Mouse (Mus musculus): ENCODE results near the gene Gm6525.

GRCm38 (mm10) chr3:84177834-84178233 is 3.9 kb downstream of the Gm6525 start:
- TF ChIP-seq CTCF (IDR thresholded peaks at IDR 0.05; ENCODE audit: borderline replicate concordance, insufficient read depth, low read length) (no peak), POLR2A (IDR thresholded peaks at IDR 0.05; ENCODE audit: low read depth, low read length) (no peak)
